Mouse (Mus musculus) megakaryocyte, embryonic 14.5 days (primary cell): ENCODE measurements around the gene Vmac. TPM values are rescaled to one million over a fixed set of nuclear protein-coding genes. Genes with fewer than 3 reads are reported as not detected.

Source experiments
- H3K27me3 ChIP-seq: replicated peaks from 2 replicates; pipeline ENCODE3; 2012; ENCODE audit warnings: inconsistent platforms
- H3K36me3 ChIP-seq: replicated peaks from 2 replicates; pipeline ENCODE3; 2012; ENCODE audit warnings: low read length, inconsistent platforms, mixed read lengths
- H3K4me1 ChIP-seq: 2 replicates; pipeline ENCODE4 v1.6.1; 2012; ENCODE audit warnings: inconsistent platforms
- H3K4me3 ChIP-seq: replicated peaks from 2 replicates; pipeline ENCODE3; 2012; ENCODE audit warnings: moderate library complexity, mild to moderate bottlenecking, inconsistent platforms
- H3K9me3 ChIP-seq: 2 replicates; pipeline ENCODE4 v1.6.1; 2012; ENCODE audit warnings: inconsistent platforms
- FLI1 ChIP-seq: IDR thresholded peaks from 2 replicates; pipeline ENCODE4 v1.6.1; 2012; ENCODE audit warnings: low read length, inconsistent platforms, mixed read lengths
- GATA1 ChIP-seq: IDR thresholded peaks from 3 replicates; pipeline ENCODE4 v1.6.1; 2012; ENCODE audit warnings: mixed read lengths, low read length, inconsistent platforms, borderline replicate concordance
- polyA plus RNA-seq: library from polyadenylated mRNA; stranded (reverse); fragments of >175 nt; gene quantifications from 2 replicates; pipeline ENCODE4 v1.2.3, GENCODE M21; 2012; ENCODE audit warnings: low replicate concordance; ENCODE audit not compliant: insufficient read depth

Vmac gene
- polyA plus RNA-seq, 1 experiment, result 14.9 TPM

- Histone ChIP-seq H3K4me1 (peaks cover 82% of the 10 kb centered on the region), H3K27me3 (peaks cover 56% of the 10 kb centered on the region)
Observed at GRCm38 (mm10) chr17:56759261-56759660, 41.4 kb upstream of the Vmac start.

GRCm38 (mm10) chr17:56758132-56758531 lies 40.3 kb upstream of the Vmac start:
- no peak for TF ChIP-seq FLI1
- no peak for TF ChIP-seq GATA1
- H3K36me3 ChIP-seq, result no peaks in the 10 kb centered on the region
- peaks cover 80% of the 10 kb centered on the region for H3K4me1 ChIP-seq
- H3K27me3 ChIP-seq, result peaks cover 67% of the 10 kb centered on the region
- no peaks in the 10 kb centered on the region for H3K9me3 ChIP-seq
- H3K4me3 ChIP-seq, result peak overlapping the region; percentile 91

More at GRCm38 (mm10) chr17:56759261-56759660, 41.4 kb upstream of the Vmac start:
- H3K9me3 ChIP-seq, result no peaks in the 10 kb centered on the region
- H3K36me3 ChIP-seq, result no peaks in the 10 kb centered on the region
- H3K4me3 ChIP-seq, result no peak overlapping the region
- TF ChIP-seq FLI1, result no peak
- TF ChIP-seq GATA1, result no peak

- peaks cover 73% of the 10 kb centered on the region for H3K27me3 ChIP-seq
- peak within 1 kb of the TSS; percentile 91 for H3K4me3 ChIP-seq
Observed at GRCm38 (mm10) chr17:56757416-56758123, 39.7 kb upstream of the Vmac start, which contains the start of gene Nrtn. Gene Nrtn (minus strand): TSS chr17:56757530.

GRCm38 (mm10) chr17:56756703-56757399 lies 39.0 kb upstream of the Vmac start:
- Histone ChIP-seq H3K36me3 (no peaks in the 10 kb centered on the region), H3K4me3 (peak overlapping the region; percentile 91), H3K4me1 (peaks cover 67% of the 10 kb centered on the region), H3K9me3 (peaks cover 8% of the 10 kb centered on the region), H3K27me3 (peaks cover 80% of the 10 kb centered on the region)
- TF ChIP-seq GATA1 (no peak), FLI1 (no peak)

More at GRCm38 (mm10) chr17:56757416-56758123, 39.7 kb upstream of the Vmac start, which contains the start of gene Nrtn:
- no peak for TF ChIP-seq FLI1
- TF ChIP-seq GATA1, result no peak
- Histone ChIP-seq H3K4me1 (peaks cover 74% of the 10 kb centered on the region), H3K9me3 (peaks cover 2% of the 10 kb centered on the region; the same call in 1 of the 2 replicates), H3K36me3 (no peaks in the 10 kb centered on the region)

GRCm38 (mm10) chr17:56754271-56755185 lies 36.7 kb upstream of the Vmac start:
- H3K27me3 ChIP-seq, result peaks cover 90% of the 10 kb centered on the region

GRCm38 (mm10) chr17:56753452-56753851 lies 35.6 kb upstream of the Vmac start:
- Histone ChIP-seq H3K27me3 (peaks cover 87% of the 10 kb centered on the region), H3K9me3 (peaks cover 39% of the 10 kb centered on the region), H3K36me3 (no peaks in the 10 kb centered on the region), H3K4me3 (no peak overlapping the region), H3K4me1 (peaks cover 47% of the 10 kb centered on the region)
- TF ChIP-seq GATA1 (no peak), FLI1 (no peak)

More at GRCm38 (mm10) chr17:56754271-56755185, 36.7 kb upstream of the Vmac start:
- H3K4me3 ChIP-seq, result peak overlapping the region; percentile 80
- peaks cover 57% of the 10 kb centered on the region for H3K4me1 ChIP-seq
- peaks cover 31% of the 10 kb centered on the region for H3K9me3 ChIP-seq
- TF ChIP-seq GATA1 (no peak), FLI1 (no peak)
- H3K36me3 ChIP-seq, result no peaks in the 10 kb centered on the region

- H3K36me3 ChIP-seq, result no peaks in the 10 kb centered on the region
- TF ChIP-seq GATA1 (no peak), FLI1 (no peak)
- peaks cover 56% of the 10 kb centered on the region for H3K9me3 ChIP-seq
- H3K27me3 ChIP-seq, result peaks cover 90% of the 10 kb centered on the region
- H3K4me3 ChIP-seq, result no peak overlapping the region
- H3K4me1 ChIP-seq, result peaks cover 31% of the 10 kb centered on the region
Observed at GRCm38 (mm10) chr17:56751404-56752072, 33.7 kb upstream of the Vmac start.

GRCm38 (mm10) chr17:56744173-56744572 lies 26.4 kb upstream of the Vmac start:
- Histone ChIP-seq H3K9me3 (peaks cover 21% of the 10 kb centered on the region), H3K4me3 (no peak overlapping the region), H3K36me3 (no peaks in the 10 kb centered on the region), H3K27me3 (peaks cover 57% of the 10 kb centered on the region), H3K4me1 (peaks cover 15% of the 10 kb centered on the region)
- TF ChIP-seq GATA1 (no peak), FLI1 (no peak)

GRCm38 (mm10) chr17:56740788-56741160 lies 23.0 kb upstream of the Vmac start:
- Histone ChIP-seq H3K27me3 (peaks cover 64% of the 10 kb centered on the region), H3K4me1 (peaks cover 12% of the 10 kb centered on the region), H3K9me3 (peaks cover 5% of the 10 kb centered on the region), H3K36me3 (no peaks in the 10 kb centered on the region), H3K4me3 (no peak overlapping the region)
- TF ChIP-seq GATA1 (no peak), FLI1 (no peak)
